Mouse (Mus musculus) inflammation-experienced regulatory T-cells, adult 6 months (primary cell): ENCODE data around the gene Zfp827. TPM values are rescaled to one million over a fixed set of nuclear protein-coding genes. Genes with fewer than 3 reads are reported as not detected.
A peak's percentile ranks its signal among the peaks of the same experiment; 100 is the strongest.

Experiments
- ATAC-seq: one replicate; pipeline ENCODE4 v1.8.0; 2017
- polyA plus RNA-seq, 3 experiments: library from polyadenylated mRNA; unstranded; fragments of 100-300 nt; shearing (Covaris generic); gene quantifications; one replicate each; pipeline ENCODE4 v1.2.1; 2017

Gene Zfp827
- 1 to 10 TPM; 2.0 to 7.7 (median 6.2) TPM for polyA plus RNA-seq

DNA sequence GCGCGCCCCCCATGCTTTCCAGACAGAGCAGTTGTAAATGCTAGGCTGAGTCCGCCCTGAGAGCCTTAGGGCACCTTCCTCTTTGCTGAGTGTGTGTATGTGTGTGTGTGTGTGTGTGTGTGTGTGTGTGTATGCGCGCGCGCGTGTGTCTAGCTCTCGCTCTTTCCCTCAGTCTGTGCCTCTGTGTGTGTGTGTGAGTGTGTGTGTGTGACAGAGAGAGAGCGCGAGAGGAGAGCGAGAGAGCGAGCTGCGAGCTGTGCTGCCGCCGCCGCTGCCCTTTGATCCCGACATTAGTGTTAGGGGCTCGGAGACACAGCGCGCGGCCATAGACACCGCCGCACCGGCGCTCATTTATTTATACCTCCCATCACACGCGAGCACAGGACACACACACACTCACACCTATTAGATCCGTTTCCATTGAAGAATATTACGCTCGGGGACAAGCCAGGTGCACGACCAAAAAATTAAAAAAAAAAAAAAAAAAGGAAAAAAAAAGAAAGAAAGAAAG, at the start of gene Zfp827:
Gene Zfp827, plus strand, starts transcription at position 461 of the 511 bp plus-strand sequence.
- peak; percentile 59 for ATAC-seq

DNA sequence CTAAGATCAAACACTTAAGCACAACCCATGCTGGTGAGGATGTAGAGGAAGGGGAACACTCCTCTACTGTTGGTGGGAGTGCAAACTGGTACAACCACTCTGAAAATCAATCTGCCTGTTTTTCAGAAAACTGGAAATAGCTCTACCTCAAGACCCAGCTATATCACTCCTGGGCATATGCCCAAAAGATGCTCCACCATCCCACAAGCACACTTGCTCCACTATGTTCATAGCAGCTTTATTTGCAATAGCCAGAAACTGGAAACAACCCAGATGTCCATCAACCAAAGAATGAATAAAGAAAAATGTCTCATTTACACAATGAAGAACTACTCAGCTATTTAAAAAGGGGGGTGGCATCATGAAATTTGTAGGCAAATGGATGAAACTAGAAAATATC, 23.9 kb upstream of the Zfp827 start:
- no peak for ATAC-seq

DNA sequence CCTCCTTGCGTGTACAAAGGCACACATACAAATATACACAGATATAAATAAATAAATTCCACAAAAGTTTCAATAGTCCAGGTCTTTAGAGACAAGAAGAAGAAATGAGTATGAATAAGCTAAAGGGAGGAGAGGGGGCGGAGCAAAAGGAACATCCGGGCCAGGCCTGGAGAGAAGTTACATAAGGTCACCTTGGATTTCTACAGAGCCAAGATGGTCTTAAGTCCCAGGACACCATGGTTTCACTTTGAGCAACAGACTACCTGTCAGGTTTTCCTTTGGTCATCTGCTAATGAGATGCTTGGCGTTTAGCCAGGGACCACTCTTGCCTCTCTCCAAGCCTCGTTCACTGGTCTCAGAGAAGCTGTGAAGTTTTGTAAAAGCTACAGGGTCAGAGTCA, 13.2 kb upstream of the Zfp827 start:
- no peak for ATAC-seq

DNA sequence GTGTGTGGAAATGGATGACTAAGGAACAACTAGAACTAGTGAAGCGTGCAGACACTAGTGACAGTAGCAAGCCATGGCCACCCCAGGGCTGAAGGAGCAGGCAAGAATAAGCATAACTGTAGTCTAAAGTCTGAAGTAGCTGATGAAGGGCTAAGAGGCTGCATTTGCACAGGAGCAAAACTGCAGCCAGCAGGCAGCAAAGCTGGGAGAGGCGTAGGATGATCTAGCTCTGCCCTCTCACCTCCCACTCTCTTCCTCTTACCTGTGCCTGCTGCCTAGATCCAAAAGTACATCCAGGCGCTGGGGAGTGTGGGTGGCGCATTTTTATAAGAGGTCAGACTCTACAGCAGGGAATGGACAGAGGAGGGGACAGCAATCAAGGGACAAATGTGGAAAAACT, 12.2 kb upstream of the Zfp827 start:
- no peak for ATAC-seq

DNA sequence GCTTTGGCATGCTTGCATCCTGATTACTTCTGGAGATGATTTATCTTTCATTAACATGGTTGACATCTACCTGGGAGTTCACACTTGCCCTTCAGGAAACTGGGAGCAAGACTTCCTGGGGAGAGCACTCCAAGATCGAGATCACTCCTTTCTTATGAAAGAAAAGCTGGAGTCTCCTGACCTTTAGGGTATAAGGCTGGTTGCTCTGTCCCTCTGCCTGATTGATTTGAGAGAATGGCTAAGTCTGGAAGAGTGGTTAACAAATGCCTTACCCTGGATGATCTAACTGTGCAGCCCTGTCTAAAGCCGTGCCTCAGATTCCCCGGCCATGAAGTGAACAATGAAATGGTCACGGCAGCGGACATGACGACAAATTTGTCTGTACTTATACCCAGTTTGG, 11.7 kb upstream of the Zfp827 start:
- no peak for ATAC-seq

DNA sequence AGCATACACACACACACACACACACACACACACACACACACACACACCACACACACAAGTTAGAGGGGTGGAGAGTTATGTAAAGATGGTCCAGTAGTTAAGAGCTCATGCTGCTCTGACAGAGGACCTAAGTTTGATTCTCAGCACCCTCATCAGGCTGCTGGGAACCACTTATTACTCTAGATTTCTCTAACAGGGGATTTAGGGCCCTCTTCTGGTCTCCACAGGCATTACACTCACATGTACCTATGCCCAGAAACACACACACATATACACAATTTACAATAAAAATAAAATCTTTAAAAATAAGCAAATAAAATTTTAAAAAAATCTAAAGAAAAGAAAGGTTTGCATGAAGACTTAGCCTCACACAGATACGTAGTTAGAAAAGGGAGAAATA, 4.3 kb upstream of the Zfp827 start:
- ATAC-seq, result no peak

DNA sequence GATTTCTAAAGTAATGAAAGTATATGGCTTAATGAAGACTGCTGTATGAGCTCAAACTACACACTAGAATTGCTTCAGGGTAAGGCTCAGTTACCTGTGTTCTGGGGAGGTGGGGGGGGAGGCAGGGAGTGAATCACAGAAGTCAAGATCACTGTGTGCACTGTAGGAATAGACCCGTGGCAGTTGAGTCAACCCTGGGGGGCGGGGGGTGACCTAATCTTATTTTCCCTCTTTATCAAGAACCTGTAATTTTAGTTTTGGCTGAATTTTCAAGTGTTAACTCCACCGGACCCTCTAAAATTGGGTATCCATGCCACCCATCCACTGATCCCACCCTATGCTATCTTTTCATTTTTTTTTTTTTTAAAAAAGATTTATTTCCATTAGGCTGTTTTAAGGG, 918 bp upstream of the Zfp827 start:
- no peak for ATAC-seq

DNA sequence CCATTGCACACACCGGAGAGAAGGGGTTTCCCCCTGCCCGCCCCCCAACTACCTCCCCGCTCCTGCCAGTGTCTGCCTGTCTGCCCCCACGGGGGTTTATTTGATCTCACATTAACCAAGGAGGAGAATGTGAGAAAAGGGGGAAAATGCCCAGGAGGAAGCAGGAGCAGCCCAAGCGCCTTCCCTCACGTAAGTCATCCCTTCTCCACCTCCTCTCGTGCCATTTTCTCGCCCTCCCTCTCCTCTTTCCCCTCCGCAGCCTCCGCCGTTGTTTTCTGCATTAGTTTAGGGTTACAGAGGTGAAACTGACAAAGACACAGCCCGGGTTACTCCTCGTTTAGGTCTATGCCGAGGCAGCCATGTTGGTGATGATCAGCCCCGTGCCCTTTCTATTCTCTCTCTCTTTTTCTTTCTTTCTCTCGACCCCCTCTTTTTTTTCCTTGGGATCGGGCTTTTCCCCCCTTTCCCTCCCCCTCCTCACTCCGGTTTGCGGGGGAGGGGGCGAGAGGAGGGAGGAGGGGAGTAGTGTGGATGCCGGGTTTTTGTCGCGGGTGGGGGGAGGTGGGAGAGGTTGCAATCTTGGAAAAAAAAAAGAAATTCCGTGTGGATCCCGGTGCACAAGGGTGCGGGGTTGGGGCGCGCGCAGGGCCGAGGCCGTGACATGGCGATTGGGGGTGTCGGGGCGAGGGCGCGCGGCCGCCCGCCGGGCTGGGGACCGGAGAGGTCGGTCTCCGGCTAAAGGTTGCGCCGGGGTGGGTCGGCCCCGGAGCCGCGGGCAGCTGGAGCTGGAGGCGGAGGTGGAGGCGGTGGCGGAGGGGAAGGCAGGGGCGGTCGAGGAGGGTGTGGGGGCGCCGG, 531 bp downstream of the Zfp827 start:
- ATAC-seq, result peak; percentile 53

DNA sequence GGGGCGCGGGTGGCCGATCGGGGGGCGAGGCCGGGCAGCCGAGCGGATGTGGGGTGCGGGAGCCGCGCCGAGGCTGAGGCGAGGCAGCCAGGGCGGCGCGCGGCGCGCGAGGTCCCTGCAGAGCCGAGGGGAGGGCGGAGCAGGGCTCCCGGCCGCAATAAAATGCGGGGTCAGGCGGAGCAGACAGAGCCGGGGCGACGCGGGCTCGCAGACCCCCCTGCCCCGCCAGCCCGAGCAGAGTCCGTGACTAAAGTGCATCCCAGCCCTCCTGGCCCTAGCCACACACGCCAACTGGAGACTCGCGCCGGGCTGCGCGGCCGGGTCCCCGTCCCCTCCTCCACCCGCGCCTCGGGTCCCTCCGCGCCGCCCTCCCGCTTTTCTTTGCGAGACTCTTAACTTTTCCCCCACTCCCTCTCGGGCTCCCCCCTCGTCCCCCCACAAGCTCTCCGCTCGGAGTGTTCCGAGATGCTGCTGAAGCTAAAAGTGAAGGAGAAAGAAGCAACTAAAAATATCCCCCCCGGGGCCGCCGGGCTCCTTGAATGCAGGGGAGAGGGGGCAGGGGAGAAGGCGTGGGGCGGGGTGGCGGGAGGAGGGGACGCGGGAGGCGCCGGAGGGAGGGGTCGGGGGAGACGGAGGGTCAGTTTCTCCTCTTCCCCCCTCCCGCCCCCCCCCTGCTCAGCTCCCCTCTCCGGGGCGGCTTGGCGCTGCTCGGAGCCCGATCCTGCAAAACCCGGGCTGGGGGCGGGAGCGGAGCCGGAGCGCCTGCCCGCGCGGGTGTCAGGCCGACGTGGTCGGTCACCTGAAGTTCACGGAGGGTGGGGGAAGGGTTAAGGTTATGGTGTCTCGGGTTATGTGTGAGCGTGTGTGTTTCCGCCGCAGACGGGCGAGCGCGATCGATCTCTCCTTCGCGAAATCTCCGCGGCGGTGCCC, 1.4 kb downstream of the Zfp827 start:
- peak; percentile 27 for ATAC-seq

DNA sequence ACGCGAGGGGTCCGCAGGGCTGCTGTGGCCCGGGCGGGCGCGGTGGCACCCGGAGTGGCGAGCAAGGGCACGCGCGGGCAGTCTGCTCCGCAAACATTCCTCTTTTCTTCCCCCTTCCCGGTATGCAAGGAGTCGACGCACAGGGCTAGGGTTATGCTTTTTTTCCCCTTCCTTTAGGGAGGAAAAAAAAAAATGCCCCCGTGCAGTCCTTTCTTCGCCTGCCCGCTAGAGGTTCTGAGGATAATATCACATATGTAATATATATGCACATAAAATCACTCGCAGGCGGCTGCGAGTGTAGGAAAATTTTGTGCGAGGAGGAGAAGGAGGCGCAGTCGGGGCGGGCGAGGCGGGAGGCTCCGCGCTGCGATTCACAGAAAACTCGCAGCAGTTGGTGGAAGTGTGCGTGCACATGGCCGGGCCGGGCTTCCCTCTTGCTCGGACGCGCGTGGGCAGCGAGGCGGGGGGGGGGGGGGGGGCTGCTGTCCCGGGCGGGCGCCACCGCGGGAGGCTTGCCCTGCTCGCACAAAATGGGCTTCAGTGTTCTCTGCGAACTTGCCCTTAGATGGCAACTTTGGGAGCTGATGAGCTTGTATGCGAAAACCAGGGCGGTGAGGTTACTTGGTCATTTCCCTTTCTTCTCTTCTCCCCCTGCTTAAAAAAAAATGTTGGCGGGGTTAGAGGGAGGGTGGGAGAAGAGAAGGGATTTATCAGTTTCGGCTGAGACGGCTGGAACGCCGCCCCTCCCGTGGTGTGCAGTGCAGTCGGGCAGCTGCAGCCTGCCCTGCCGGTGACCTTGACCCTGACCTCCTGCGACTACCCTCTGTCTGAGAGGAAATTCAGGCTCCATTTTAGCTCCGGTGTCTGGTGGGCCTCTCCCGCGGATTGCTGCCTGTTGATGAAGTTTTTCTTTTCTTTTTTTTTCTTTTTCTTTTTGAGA, 2.4 kb downstream of the Zfp827 start:
- no peak for ATAC-seq

DNA sequence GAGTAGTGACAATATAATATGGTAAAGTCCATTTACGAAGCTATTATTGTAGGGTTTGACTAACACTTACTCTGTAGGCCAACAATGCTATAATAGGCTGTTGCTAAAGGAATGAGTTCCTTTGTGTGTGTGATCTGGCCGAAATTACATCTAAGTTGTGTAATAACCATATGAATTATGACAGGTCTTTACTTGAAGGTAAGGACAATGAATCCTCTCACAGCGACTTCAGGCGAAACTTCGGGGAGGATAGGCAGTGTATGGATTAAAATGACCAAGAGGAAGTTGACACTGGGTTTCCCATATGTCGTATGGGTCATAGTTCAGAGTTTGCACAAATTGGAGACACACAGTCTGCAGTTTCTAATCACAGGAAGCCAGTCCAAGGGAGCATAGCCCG, 9.3 kb downstream of the Zfp827 start:
- ATAC-seq, result no peak

DNA sequence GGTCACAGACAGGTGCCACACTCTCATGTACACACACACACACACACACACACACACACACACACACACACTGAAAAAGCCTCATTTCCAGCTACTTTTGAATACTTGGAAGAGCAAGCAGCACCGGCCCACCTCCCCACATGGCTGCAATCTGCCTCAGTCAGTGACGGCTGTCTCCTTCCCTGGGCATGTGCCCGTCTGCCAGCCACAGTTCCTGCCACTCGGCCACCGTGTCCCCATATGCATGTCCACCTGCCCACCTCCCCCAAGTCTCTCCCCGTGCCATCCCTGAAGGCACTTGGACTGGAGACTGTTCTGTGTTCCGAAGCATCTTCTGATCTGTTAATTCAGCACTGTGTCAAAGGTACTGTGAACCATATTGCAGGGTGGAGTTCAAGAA, 9.8 kb downstream of the Zfp827 start:
- no peak for ATAC-seq

DNA sequence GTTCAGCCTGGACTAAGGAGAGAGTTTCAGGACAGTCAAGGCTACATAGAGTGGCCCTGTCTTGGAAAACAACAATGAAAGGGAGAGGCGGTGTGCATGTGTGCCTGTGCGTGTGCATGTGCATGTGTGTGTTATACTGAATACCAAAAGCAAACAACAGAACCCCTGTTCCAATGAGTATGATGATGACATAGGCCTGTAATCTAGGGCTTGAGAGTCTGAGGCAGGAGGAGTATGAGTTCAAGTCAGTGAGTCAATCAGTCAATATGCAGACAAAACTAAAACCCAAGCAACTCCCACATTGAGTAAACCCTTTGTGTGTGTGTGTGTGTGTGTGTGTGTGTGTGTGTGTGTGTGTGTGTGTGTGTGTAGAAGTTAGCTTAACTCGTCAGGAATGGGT, 13.2 kb downstream of the Zfp827 start:
- no peak for ATAC-seq

DNA sequence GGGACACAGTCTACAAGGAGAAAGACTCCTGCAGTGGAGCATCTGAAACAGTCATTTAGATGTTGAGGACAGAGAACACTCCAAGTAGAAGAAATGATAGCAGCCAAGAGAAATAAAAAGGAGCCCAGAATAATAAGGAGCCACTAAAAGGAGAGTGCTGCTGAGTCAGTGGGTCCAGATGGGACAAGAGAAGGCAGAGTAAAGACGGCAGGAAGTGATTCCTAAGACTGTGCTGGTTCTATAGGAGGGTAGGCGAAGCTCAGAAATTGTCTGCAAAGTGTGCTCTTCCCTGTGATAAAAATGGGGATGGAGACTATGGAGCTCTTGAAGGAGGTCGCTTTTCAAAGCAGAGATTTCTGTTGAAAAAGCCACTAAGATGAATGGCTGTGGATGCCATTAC, 14.0 kb downstream of the Zfp827 start:
- no peak for ATAC-seq

DNA sequence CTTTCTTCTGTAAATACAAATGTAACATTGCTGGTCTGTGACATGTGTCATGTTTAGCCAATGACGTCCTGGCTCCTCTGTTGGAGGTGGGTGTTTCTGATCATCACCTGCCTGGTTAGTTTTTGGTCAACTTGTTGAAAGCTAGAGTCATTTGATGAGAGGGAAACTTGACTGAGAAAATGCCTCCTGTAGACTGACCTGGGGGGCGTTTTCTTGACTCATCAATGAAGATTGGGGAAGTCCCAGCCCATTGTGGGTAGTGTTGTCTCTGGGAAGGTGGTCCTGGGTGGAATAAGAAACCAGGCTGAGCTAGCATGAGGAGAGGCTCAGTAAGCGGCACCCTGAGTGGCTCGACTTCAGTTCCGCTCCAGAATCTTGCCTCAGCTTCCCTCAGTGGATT, 16.4 kb downstream of the Zfp827 start:
- no peak for ATAC-seq

DNA sequence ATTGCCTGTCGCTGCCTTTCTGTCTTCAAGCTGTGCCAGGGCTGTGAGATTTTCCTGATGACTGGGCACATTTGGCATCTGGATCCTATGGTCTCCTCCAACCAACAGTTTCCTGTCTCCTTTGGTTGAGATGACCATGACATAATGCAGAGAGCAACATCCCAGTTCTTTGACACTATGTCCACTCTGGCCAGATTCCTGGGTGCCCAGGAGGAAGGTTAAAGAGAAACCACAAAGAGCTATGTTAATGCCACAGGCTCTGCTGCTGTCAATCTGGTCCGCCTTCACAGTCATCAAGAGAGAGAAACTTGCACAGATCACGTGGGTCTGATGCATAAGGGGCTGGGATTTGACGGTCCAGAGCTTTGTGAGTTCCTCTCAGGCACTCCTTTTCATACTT, 18.4 kb downstream of the Zfp827 start:
- no peak for ATAC-seq

DNA sequence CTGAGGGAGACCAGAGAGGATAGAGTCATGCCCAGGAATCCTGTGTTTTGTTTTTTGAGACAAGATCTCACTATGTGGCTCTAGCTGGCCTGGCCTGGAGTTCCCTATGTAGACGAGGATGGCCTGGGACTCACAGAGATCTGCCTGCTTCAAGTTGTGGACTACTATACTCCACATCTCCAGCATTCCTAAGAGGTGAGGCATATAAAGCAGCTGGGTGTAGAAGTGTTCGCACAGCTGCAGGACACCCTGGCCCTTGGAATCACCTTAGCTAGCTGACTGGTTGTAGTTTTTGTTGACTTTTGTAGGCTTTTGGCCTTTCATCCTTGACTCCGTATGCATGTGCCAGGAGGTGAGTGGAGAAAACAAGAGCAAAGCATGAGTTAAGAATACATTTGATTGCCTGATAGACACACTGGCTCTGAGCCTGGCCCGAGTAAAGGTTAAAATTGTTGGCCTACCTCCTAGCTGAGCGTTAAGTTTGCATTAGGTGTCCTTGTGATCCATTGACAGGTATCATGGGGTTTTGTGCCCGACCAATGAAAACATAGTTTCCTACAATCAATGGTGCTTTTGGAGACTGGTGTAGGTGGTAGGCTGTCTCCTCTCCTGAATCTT, 20.3 kb downstream of the Zfp827 start:
- no peak for ATAC-seq

DNA sequence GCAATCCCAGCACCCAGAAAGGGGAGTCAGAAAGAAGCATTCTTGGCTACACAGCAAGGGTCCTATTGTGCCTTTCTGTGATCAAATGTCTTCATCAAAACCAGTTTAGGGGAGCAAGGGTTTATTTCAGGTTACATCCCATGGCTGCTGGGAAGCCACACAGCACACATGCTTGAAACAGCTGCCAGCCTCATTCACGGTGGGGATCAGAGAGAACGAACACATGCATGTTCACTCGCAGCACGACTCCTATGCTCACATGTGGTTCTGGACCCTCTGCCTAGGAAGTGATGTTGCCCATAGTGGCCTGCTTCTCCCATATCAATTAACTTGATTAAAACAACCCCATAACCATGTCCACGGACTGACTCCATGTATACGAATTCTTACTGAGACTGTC, 26.0 kb downstream of the Zfp827 start:
- ATAC-seq, result no peak

DNA sequence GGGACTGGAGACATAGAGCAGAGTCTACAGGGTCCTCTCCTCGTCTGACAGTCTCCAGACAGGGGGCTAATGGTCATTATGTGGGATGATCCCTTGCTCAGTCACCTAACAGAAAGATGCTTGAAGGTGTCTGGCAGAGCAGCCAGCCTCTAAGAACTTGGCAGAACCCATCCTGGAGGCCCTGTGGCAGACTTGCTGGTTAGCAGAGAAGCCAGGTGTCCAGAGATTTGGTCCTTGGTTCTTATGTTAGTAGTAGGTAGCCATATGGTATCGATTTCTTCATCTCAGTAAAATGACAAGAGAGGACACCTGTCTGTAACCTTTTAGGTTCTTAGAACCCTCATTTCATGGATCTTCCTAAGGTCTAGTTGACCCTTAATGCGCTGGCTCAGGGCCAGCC, 28.9 kb downstream of the Zfp827 start:
- ATAC-seq, result no peak

DNA sequence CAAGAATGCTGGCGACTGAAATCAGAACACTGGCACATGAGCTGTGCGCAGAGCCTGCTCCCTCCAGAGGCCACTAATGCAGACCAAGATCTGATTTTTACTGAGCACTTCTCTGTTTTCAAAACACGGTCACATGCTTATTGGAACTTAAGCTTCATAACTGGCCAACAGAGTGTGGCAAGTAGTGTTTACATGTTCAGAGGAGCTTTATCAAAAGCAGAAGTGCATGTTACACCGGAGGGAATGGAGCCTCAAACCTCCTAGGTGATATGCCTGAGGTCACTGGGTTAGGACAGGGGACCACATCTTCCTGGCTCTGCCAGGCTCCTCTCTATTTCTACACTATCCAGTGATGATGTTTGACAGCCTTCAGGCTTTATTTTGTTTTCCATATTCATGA, 31.1 kb downstream of the Zfp827 start:
- no peak for ATAC-seq

DNA sequence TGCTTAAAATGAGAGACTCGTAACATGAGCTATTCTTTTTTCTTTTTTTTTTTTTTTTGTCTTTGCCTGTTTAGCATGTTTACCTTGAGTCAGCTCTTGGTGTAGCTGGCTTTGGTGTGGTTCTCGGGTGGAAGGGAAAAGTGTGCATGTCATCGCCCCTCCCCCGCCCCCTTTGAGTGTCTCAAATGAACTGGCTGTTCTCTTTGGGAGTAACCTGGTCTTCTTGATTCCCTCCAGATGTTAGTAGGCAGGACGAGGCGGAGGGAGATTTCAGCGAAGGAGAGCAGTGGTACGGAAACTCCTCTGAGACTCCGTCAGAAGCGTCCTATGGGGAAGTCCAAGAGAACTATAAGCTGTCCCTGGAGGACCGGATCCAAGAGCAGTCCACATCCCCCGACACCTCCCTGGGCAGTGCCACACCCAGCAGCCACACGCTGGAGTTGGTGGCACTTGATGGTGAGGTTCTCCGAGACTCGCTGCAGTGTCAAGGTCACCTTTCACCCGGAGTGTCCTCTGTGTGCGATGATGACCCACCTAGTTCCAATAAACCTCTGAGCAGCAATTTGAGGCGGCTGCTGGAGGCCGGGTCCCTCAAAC, 31.9 kb downstream of the Zfp827 start:
- no peak for ATAC-seq

DNA sequence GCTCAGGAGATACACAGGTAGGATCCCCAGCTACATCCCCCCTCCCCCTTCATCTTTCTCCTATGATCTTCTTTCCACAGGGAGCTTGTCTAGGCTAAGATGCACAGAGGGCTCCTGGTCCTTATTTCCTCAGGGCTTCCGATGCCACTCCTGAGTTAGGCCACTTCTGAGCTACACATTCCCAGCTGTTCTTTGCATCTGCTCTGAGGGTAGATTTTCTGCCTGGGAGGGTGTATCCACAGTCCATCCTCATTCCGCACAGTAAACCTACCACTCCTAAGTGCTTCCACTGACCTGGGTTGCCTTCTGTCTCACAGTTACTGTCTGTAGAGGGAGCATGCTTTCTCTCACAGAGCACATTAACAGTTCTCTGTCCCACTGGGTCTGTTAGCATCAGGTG, 37.7 kb downstream of the Zfp827 start:
- ATAC-seq, result no peak
